Mouse (Mus musculus) kidney, adult 2 months (tissue): Measurements from ENCODE around the gene Hopx.

Experiments used
- CTCF ChIP-seq: fragments of 200-500 bp; conservative IDR thresholded peaks from 2 replicates; pipeline ENCODE4 v1.5.1; 2011; ENCODE audit warnings: low read depth, mild to moderate bottlenecking, control low read depth, low read length, moderate library complexity, mixed read lengths; ENCODE audit not compliant: insufficient read depth, insufficient read length
- POLR2A ChIP-seq: fragments of 200-500 bp; IDR thresholded peaks from one replicate; pipeline ENCODE4 v1.6.1; 2011; ENCODE audit warnings: low read depth, low read length, control low read depth

DNA sequence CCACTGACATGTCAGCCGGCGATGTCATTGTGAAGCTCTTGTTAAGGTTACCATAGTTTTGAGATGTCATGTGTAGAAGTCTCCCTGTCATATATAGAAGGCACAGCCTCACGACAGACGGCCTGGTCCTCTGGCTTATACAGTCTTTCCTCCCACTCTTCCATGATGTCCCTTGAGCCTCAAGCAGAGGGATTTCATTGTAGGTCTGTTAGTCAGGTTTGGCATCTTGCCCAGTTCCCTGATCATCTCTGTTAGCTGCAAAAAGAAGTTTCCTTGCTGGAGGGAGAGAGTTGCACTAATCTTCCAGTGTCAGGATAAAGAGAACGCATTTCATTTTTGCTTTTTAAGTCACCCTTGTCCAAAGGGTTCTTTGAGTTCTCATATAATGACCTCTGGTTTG, 62.3 kb downstream of the Hopx start:
- TF ChIP-seq CTCF (no peak), POLR2A (no peak)
